Mouse (Mus musculus): ENCODE results near the gene Rdm1. TPM values are rescaled to one million over a fixed set of nuclear protein-coding genes. Genes with fewer than 3 reads are reported as not detected.
A peak's percentile ranks its signal among the peaks of the same experiment; 100 is the strongest.
"Not testable (repeated sequence)": the region's sequence is repeated elsewhere in the genome, so short reads cannot be mapped to it uniquely, and the experiment has no call there.

Gene Rdm1
- polyA plus RNA-seq, 1 experiment from 2014 or later: 30.8 TPM

GRCm38 (mm10) chr11:101613596-101613995 lies 13.4 kb upstream of the Rdm1 start:
- 72% methylated on average over 6 of the region's 6 CpGs for WGBS
- no peaks in the 10 kb centered on the region for H3K27me3 ChIP-seq (replicated peaks; ENCODE audit: control insufficient read depth, insufficient read depth, low read length)
- no peak overlapping the region for H3K4me3 ChIP-seq (ENCODE audit: low read depth, low read length)
- DNase-seq (ENCODE audit: low spot score): no peak
- ATAC-seq (replicated peaks; ENCODE audit: low FRiP score, low TSS enrichment, low read depth): no peak
- H3K36me3 ChIP-seq (ENCODE audit: control insufficient read depth, insufficient read depth, low read length): no peaks in the 10 kb centered on the region
- no peak overlapping the region for H3K9ac ChIP-seq (ENCODE audit: low read length)
- no peak overlapping the region for H3K4me2 ChIP-seq (ENCODE audit: low read length)
- H3K4me1 ChIP-seq (replicated peaks; ENCODE audit: control insufficient read depth, insufficient read depth, low read length): peaks cover 19% of the 10 kb centered on the region
- no peak overlapping the region for H3K27ac ChIP-seq (ENCODE audit: low read depth)
- no peaks in the 10 kb centered on the region for H3K9me3 ChIP-seq (ENCODE audit: control insufficient read depth, low read length)

DNA sequence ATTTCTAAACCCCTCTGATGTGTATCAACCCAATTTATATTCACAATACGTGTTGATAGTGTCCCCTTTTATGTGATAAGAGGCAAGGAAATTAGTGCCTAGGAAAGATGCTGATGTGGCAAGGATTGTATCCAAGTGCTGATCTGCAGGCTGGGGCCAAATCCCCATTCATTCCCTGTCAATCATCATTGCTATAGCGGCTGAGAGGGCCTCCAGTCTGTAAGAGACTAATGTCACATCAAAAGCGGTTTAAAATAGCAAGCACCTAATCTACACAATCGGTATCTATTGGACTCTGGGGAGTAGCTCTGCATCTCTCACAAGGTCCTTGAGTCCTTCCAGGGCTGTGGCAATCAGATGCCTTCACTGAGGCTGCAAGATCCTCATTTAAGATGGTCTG lies 12.9 kb upstream of the Rdm1 start:
- Histone ChIP-seq H3K9ac (ENCODE audit: low read length) (no peak overlapping the region), H3K4me1 (replicated peaks; ENCODE audit: control insufficient read depth, insufficient read depth, low read length) (peaks cover 19% of the 10 kb centered on the region), H3K9me3 (ENCODE audit: control insufficient read depth, low read length) (no peaks in the 10 kb centered on the region), H3K4me2 (ENCODE audit: low read length) (no peak overlapping the region), H3K36me3 (ENCODE audit: control insufficient read depth, insufficient read depth, low read length) (no peaks in the 10 kb centered on the region), H3K4me3 (ENCODE audit: low read depth, low read length) (no peak overlapping the region), H3K27ac (ENCODE audit: low read depth) (no peak overlapping the region), H3K27me3 (replicated peaks; ENCODE audit: control insufficient read depth, insufficient read depth, low read length) (no peaks in the 10 kb centered on the region)
- ATAC-seq (replicated peaks; ENCODE audit: low FRiP score, low TSS enrichment, low read depth) (no peak), DNase-seq (ENCODE audit: low spot score) (no peak)
- 72% methylated on average over 4 of the region's 4 CpGs for WGBS

- H3K27me3 ChIP-seq (replicated peaks; ENCODE audit: control insufficient read depth, insufficient read depth, low read length): no peaks in the 10 kb centered on the region
- H3K36me3 ChIP-seq (ENCODE audit: control insufficient read depth, insufficient read depth, low read length): no peaks in the 10 kb centered on the region
- no peak overlapping the region for H3K4me2 ChIP-seq (ENCODE audit: low read length)
- ATAC-seq (replicated peaks; ENCODE audit: low FRiP score, low TSS enrichment, low read depth): no peak
- no peak overlapping the region for H3K4me3 ChIP-seq (ENCODE audit: low read depth, low read length)
- no peak overlapping the region for H3K27ac ChIP-seq (ENCODE audit: low read depth)
- H3K4me1 ChIP-seq (replicated peaks; ENCODE audit: control insufficient read depth, insufficient read depth, low read length): peaks cover 19% of the 10 kb centered on the region
- no peak for DNase-seq (ENCODE audit: low spot score)
- no peak overlapping the region for H3K9ac ChIP-seq (ENCODE audit: low read length)
- no peaks in the 10 kb centered on the region for H3K9me3 ChIP-seq (ENCODE audit: control insufficient read depth, low read length)
- 78% methylated on average over 6 of the region's 6 CpGs for whole genome bisulfite sequencing
These were observed 11.6 kb upstream of the Rdm1 start for GRCm38 (mm10) chr11:101615380-101615779.

DNA sequence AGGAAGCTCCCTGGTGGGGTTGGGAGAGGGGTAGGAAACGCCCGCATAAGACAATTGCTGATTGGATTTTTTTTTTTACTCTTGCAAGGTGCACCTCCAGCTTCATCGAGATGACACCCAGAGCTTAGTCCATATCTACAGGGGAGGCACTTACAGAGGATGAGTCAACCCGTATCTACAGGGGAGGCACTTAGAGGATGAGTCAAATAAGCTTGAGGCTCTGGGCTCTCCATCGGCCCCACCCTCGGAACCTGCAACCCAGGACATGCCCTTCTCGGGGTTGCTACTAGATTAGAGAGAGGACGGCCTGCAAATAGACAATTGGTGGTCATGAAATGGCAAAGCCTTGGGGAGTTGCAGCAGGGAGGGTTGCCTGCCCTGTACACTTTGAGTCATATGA lies 10.9 kb upstream of the Rdm1 start:
- Histone ChIP-seq H3K9me3 (ENCODE audit: control insufficient read depth, low read length) (no peaks in the 10 kb centered on the region), H3K4me1 (replicated peaks; ENCODE audit: control insufficient read depth, insufficient read depth, low read length) (peaks cover 19% of the 10 kb centered on the region), H3K27ac (ENCODE audit: low read depth) (no peak overlapping the region), H3K36me3 (ENCODE audit: control insufficient read depth, insufficient read depth, low read length) (no peaks in the 10 kb centered on the region), H3K4me2 (ENCODE audit: low read length) (no peak overlapping the region), H3K9ac (ENCODE audit: low read length) (no peak overlapping the region), H3K4me3 (ENCODE audit: low read depth, low read length) (no peak overlapping the region), H3K27me3 (replicated peaks; ENCODE audit: control insufficient read depth, insufficient read depth, low read length) (no peaks in the 10 kb centered on the region)
- DNase-seq (ENCODE audit: low spot score) (no peak), ATAC-seq (replicated peaks; ENCODE audit: low FRiP score, low TSS enrichment, low read depth) (no peak)
- whole genome bisulfite sequencing: 88% methylated on average over 8 of the region's 8 CpGs

- H3K4me2 ChIP-seq (ENCODE audit: low read length): peak overlapping the region; percentile 30
- 25% methylated on average over 18 of the region's 18 CpGs for WGBS
- H3K9ac ChIP-seq (ENCODE audit: low read length): no peak overlapping the region
- DNase-seq (ENCODE audit: low spot score) (no peak), ATAC-seq (replicated peaks; ENCODE audit: low FRiP score, low TSS enrichment, low read depth) (0 out of 2 replicates have a peak, but pooled peaks have one; percentile 22)
- H3K27ac ChIP-seq (ENCODE audit: low read depth): no peak overlapping the region
- peaks cover 19% of the 10 kb centered on the region for H3K4me1 ChIP-seq (replicated peaks; ENCODE audit: control insufficient read depth, insufficient read depth, low read length)
- H3K9me3 ChIP-seq (ENCODE audit: control insufficient read depth, low read length): no peaks in the 10 kb centered on the region
- H3K36me3 ChIP-seq (ENCODE audit: control insufficient read depth, insufficient read depth, low read length): no peaks in the 10 kb centered on the region
- no peak overlapping the region for H3K4me3 ChIP-seq (ENCODE audit: low read depth, low read length)
- no peaks in the 10 kb centered on the region for H3K27me3 ChIP-seq (replicated peaks; ENCODE audit: control insufficient read depth, insufficient read depth, low read length)
These were observed 9.8 kb upstream of the Rdm1 start for GRCm38 (mm10) chr11:101616948-101617767.

DNA sequence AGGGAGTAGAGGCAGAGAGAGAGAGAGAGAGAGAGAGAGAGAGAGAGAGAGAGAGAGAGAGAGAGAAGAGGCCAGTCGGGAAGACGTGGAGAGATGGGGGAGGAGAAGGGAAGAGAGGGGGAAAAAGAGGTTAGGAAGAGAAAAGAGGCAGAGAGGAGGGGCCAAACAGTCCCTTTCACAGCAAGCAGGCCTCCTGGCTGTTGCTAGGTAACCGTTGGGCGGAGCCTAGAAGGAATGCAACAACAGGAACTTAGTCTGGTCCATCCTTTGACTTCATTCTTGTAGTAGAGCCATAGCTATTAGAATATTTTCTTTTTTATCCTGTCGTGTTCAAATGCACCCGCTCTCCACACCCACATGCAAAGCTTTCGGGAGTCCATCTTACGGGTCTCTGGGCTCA lies 9.1 kb upstream of the Rdm1 start:
- H3K36me3 ChIP-seq (ENCODE audit: control insufficient read depth, insufficient read depth, low read length): no peaks in the 10 kb centered on the region
- no peaks in the 10 kb centered on the region for H3K27me3 ChIP-seq (replicated peaks; ENCODE audit: control insufficient read depth, insufficient read depth, low read length)
- H3K9me3 ChIP-seq (ENCODE audit: control insufficient read depth, low read length): no peaks in the 10 kb centered on the region
- peak overlapping the region; percentile 47; the same call in 1 of the 2 replicates for H3K27ac ChIP-seq (ENCODE audit: low read depth)
- no peak overlapping the region; the same call in 1 of the 2 replicates for H3K9ac ChIP-seq (ENCODE audit: low read length)
- 12% methylated on average over 8 of the region's 8 CpGs for WGBS
- peak overlapping the region; percentile 16; the same call in 1 of the 2 replicates for H3K4me3 ChIP-seq (ENCODE audit: low read depth, low read length)
- H3K4me1 ChIP-seq (replicated peaks; ENCODE audit: control insufficient read depth, insufficient read depth, low read length): peaks cover 19% of the 10 kb centered on the region
- H3K4me2 ChIP-seq (ENCODE audit: low read length): peak overlapping the region; percentile 30
- ATAC-seq (replicated peaks; ENCODE audit: low FRiP score, low TSS enrichment, low read depth): peak; percentile 70; the same call in 1 of the 2 replicates
- peak; percentile 73 for DNase-seq (ENCODE audit: low spot score)

DNA sequence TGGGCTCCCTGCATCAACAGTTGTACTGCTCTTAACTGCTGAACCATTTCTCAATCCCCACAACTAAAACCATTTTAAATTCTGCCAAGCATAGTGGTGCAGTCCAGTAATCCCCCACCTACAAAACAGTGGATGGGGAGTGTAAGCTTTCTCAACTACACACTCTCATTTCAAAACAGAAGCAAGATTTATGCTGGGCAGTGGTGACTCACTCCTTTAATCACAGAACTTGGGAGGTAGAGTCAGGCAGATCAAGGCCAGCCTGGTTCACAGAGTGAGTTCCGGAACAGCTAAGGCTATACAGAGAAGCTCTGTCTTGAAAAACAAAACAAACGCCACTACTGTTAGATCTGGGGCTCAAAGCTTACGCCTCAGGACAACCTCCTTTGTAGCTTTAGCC lies 8.4 kb upstream of the Rdm1 start:
- Histone ChIP-seq H3K27me3 (replicated peaks; ENCODE audit: control insufficient read depth, insufficient read depth, low read length) (no peaks in the 10 kb centered on the region), H3K36me3 (ENCODE audit: control insufficient read depth, insufficient read depth, low read length) (no peaks in the 10 kb centered on the region), H3K9ac (ENCODE audit: low read length) (no peak overlapping the region), H3K4me2 (ENCODE audit: low read length) (peak overlapping the region; percentile 30; the same call in 1 of the 2 replicates), H3K4me1 (replicated peaks; ENCODE audit: control insufficient read depth, insufficient read depth, low read length) (peaks cover 19% of the 10 kb centered on the region), H3K27ac (ENCODE audit: low read depth) (peak overlapping the region; percentile 47; the same call in 1 of the 2 replicates), H3K4me3 (ENCODE audit: low read depth, low read length) (no peak overlapping the region), H3K9me3 (ENCODE audit: control insufficient read depth, low read length) (no peaks in the 10 kb centered on the region)
- DNase-seq (ENCODE audit: low spot score) (no peak), ATAC-seq (replicated peaks; ENCODE audit: low FRiP score, low TSS enrichment, low read depth) (no peak)
- 78% methylated on average over 3 of the region's 3 CpGs for WGBS

DNA sequence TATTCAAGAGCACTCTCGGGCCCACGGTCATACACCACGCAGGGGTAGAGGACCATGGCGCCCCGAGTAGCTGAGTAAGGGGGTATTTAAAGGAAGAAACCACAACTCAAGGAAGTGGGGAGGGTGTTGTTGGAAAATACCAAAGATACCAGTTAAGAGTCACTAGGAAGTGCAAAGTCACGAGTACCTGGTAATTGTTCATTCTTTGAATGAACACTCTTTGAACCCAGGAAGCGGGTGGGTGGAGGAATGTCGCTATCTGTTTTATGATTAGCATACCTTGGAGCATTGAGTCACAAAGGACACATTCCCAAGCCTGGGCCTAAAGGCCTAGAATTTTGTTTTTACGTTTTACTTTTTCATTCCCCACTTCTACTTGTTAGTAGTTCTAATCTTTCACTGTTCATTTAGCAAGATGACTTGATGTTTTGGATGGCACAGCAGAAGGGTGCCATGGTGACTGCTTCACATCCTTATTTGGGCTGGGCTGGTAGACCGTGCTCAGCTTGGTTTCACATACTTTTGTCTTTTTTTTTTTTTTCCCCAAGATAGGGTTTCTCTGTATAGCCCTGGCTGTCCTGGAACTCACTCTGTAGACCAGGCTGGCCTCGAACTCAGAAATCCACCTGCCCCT lies 6.9 kb upstream of the Rdm1 start:
- not testable (repeated sequence) for ATAC-seq (replicated peaks; ENCODE audit: low FRiP score, low TSS enrichment, low read depth); DNase-seq (ENCODE audit: low spot score)
- WGBS: 83% methylated on average over 11 of the region's 11 CpGs

More for the DNA sequence above, 6.9 kb upstream of the Rdm1 start:
- peaks cover 19% of the 10 kb centered on the region for H3K4me1 ChIP-seq (replicated peaks; ENCODE audit: control insufficient read depth, insufficient read depth, low read length)
- not testable (repeated sequence) for H3K4me2 ChIP-seq (ENCODE audit: low read length); H3K27me3 ChIP-seq (replicated peaks; ENCODE audit: control insufficient read depth, insufficient read depth, low read length); H3K9me3 ChIP-seq (ENCODE audit: control insufficient read depth, low read length); H3K36me3 ChIP-seq (ENCODE audit: control insufficient read depth, insufficient read depth, low read length); H3K27ac ChIP-seq (ENCODE audit: low read depth); H3K4me3 ChIP-seq (ENCODE audit: low read depth, low read length); H3K9ac ChIP-seq (ENCODE audit: low read length)
